Mouse (Mus musculus) ES-Bruce4 (cell line): ENCODE results near the gene Gm49322. TPM values are rescaled to one million over a fixed set of nuclear protein-coding genes. Genes with fewer than 3 reads are reported as not detected.
A peak's percentile ranks its signal among the peaks of the same experiment; 100 is the strongest.

Experiments
- H3K27ac ChIP-seq: 2 replicates; pipeline ENCODE4 v1.5.1; 2012; ENCODE audit warnings: low read length, inconsistent platforms; ENCODE audit not compliant: insufficient read depth
- H3K27me3 ChIP-seq: 2 replicates; pipeline ENCODE4 v1.6.1; 2012; ENCODE audit warnings: mild to moderate bottlenecking, low read length, inconsistent platforms; ENCODE audit not compliant: control insufficient read depth, poor library complexity, insufficient read depth, severe bottlenecking
- H3K36me3 ChIP-seq: 2 replicates; pipeline ENCODE4 v1.6.1; 2012; ENCODE audit warnings: inconsistent platforms, mild to moderate bottlenecking, low read length, moderate library complexity; ENCODE audit not compliant: control insufficient read depth, poor library complexity, insufficient read depth, severe bottlenecking
- H3K4me1 ChIP-seq: one replicate; pipeline ENCODE4 v1.8.1; 2011; ENCODE audit warnings: low read length; ENCODE audit not compliant: control insufficient read depth, insufficient read depth
- H3K4me3 ChIP-seq: 2 replicates; pipeline ENCODE4 v1.5.1; 2011; ENCODE audit warnings: low read depth, mild to moderate bottlenecking, low read length
- H3K9ac ChIP-seq: 2 replicates; pipeline ENCODE4 v1.6.1; 2012; ENCODE audit warnings: low read depth, mild to moderate bottlenecking, inconsistent platforms; ENCODE audit not compliant: poor library complexity, severe bottlenecking
- H3K9me3 ChIP-seq: replicated peaks from 2 replicates; pipeline ENCODE4 v1.6.1; 2012; ENCODE audit warnings: mild to moderate bottlenecking, low read length, inconsistent platforms; ENCODE audit not compliant: control insufficient read depth, poor library complexity, insufficient read depth, severe bottlenecking
- CTCF ChIP-seq: IDR thresholded peaks from one replicate; pipeline ENCODE4 v1.8.1; 2011; ENCODE audit warnings: low read depth, low read length
- EP300 ChIP-seq: IDR thresholded peaks from 2 replicates; pipeline ENCODE4 v1.6.1; 2011; ENCODE audit warnings: low read depth, low read length; ENCODE audit not compliant: insufficient read depth
- POLR2A ChIP-seq: IDR thresholded peaks from one replicate; pipeline ENCODE4 v1.8.1; 2011; ENCODE audit warnings: low read length; ENCODE audit not compliant: insufficient read depth
- polyA plus RNA-seq: library from polyadenylated mRNA; stranded (reverse); fragments of >200 nt; gene quantifications from 2 replicates; pipeline ENCODE4 v1.2.4, GENCODE M21; 2011; ENCODE audit warnings: low read depth; ENCODE audit not compliant: missing spikeins, insufficient read depth, insufficient read length

Gene Gm49322
- polyA plus RNA-seq, 1 experiment = 2.4 TPM

GRCm38 (mm10) chr10:80572477-80572876 is 33.3 kb upstream of the Gm49322 start:
- H3K4me1 ChIP-seq = peaks cover 9% of the 10 kb centered on the region
- H3K4me3 ChIP-seq = no peak overlapping the region
- TF ChIP-seq CTCF = no peak
- no peak for TF ChIP-seq POLR2A
- no peak for TF ChIP-seq EP300
- H3K36me3 ChIP-seq = peaks cover 4% of the 10 kb centered on the region; the same call in 1 of the 2 replicates
- H3K27ac ChIP-seq = no peak overlapping the region
- H3K9ac ChIP-seq = no peak overlapping the region
- H3K27me3 ChIP-seq = no peaks in the 10 kb centered on the region
- H3K9me3 ChIP-seq = no peaks in the 10 kb centered on the region

- H3K9ac ChIP-seq = no peak overlapping the region
These were observed 31.9 kb upstream of the Gm49322 start for GRCm38 (mm10) chr10:80573944-80574343.

GRCm38 (mm10) chr10:80574896-80575295 is 30.9 kb upstream of the Gm49322 start:
- 0 out of 2 replicates have a peak overlapping the region, but pooled peaks have one; percentile 94 for H3K9ac ChIP-seq
- no peak overlapping the region for H3K4me3 ChIP-seq
- no peaks in the 10 kb centered on the region for H3K27me3 ChIP-seq

More at GRCm38 (mm10) chr10:80573944-80574343, 31.9 kb upstream of the Gm49322 start:
- Histone ChIP-seq H3K36me3 (no peaks in the 10 kb centered on the region), H3K27me3 (no peaks in the 10 kb centered on the region), H3K27ac (no peak overlapping the region), H3K4me3 (no peak overlapping the region), H3K9me3 (no peaks in the 10 kb centered on the region), H3K4me1 (peaks cover 9% of the 10 kb centered on the region)
- TF ChIP-seq EP300 (no peak), POLR2A (no peak), CTCF (no peak)

GRCm38 (mm10) chr10:80575925-80576324 is 29.9 kb upstream of the Gm49322 start:
- TF ChIP-seq CTCF (no peak), POLR2A (no peak), EP300 (no peak)
- Histone ChIP-seq H3K27me3 (no peaks in the 10 kb centered on the region), H3K9me3 (no peaks in the 10 kb centered on the region), H3K9ac (peak overlapping the region; percentile 94), H3K4me3 (peak overlapping the region; percentile 94), H3K4me1 (peaks cover 9% of the 10 kb centered on the region), H3K27ac (peak overlapping the region; percentile 9; the same call in 1 of the 2 replicates), H3K36me3 (no peaks in the 10 kb centered on the region)

More at GRCm38 (mm10) chr10:80574896-80575295, 30.9 kb upstream of the Gm49322 start:
- peaks cover 9% of the 10 kb centered on the region for H3K4me1 ChIP-seq
- no peak overlapping the region for H3K27ac ChIP-seq
- H3K9me3 ChIP-seq = no peaks in the 10 kb centered on the region
- TF ChIP-seq POLR2A (no peak), CTCF (no peak), EP300 (no peak)
- H3K36me3 ChIP-seq = no peaks in the 10 kb centered on the region

- Histone ChIP-seq H3K9ac (peak overlapping the region; percentile 94), H3K9me3 (no peaks in the 10 kb centered on the region), H3K27ac (peak overlapping the region; percentile 49), H3K4me3 (peak overlapping the region; percentile 94), H3K4me1 (peaks cover 9% of the 10 kb centered on the region), H3K36me3 (no peaks in the 10 kb centered on the region), H3K27me3 (no peaks in the 10 kb centered on the region)
- no peak for TF ChIP-seq CTCF
- no peak for TF ChIP-seq POLR2A
- no peak for TF ChIP-seq EP300
These were observed 29.2 kb upstream of the Gm49322 start for GRCm38 (mm10) chr10:80576351-80577194.
